Mouse (Mus musculus) erythroblast, embryonic 14.5 days (primary cell): ENCODE results near the gene Accs. TPM values are rescaled to one million over a fixed set of nuclear protein-coding genes. Genes with fewer than 3 reads are reported as not detected.

ENCODE experiments used
- H3K27me3 ChIP-seq: 2 replicates; pipeline ENCODE4 v1.6.1; 2012; ENCODE audit warnings: inconsistent platforms; ENCODE audit not compliant: control insufficient read depth
- H3K36me3 ChIP-seq: 2 replicates; pipeline ENCODE4 v1.6.1; 2012; ENCODE audit warnings: mild to moderate bottlenecking, inconsistent platforms; ENCODE audit not compliant: control insufficient read depth
- H3K4me1 ChIP-seq: 2 replicates; pipeline ENCODE4 v1.6.1; 2012; ENCODE audit warnings: inconsistent platforms; ENCODE audit not compliant: control insufficient read depth
- H3K4me3 ChIP-seq: replicated peaks from 2 replicates; pipeline ENCODE3; 2012; ENCODE audit warnings: moderate library complexity, mild to moderate bottlenecking, inconsistent platforms
- H3K9me3 ChIP-seq: 2 replicates; pipeline ENCODE4 v1.6.1; 2012; ENCODE audit warnings: low read length, inconsistent platforms, mixed read lengths; ENCODE audit not compliant: control insufficient read depth
- GATA1 ChIP-seq: IDR thresholded peaks from 2 replicates; pipeline ENCODE4 v1.6.1; 2012; ENCODE audit warnings: low read length, inconsistent platforms, mixed read lengths
- TAL1 ChIP-seq: IDR thresholded peaks from 3 replicates; pipeline ENCODE4 v1.6.1; 2012; ENCODE audit warnings: low read length, inconsistent platforms, mixed read lengths
- polyA plus RNA-seq: library from polyadenylated mRNA; stranded (reverse); fragments of >175 nt; gene quantifications from 2 replicates; pipeline ENCODE4 v1.2.3, GENCODE M21; 2012

Gene Accs
- polyA plus RNA-seq, 1 experiment = not detected

DNA sequence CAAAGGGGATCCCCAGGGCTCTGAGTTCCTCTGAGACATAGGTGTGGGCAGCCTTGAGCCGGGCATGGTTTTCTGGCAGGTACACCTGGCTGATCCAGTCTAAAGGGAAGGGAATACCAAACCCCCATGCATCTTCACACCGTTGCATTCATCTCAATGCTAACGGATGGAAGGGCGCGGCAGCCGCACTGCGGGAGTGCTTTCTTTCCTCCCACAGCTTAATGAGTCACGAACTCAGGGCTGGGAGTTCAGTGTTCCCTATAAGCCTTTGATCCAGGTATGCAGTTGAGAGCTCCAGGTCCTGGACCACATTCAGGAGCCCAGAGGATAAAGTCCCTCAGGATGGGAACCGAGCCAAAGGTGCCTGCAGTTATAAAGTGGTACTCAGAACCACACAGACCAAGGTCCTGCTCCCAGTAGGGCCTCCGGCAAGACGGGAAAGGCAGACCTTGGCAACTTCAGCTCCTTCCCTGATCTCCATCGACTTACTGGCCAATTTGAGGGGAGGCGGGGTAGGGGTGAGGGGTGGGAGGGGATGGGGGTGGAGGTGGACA, 13.4 kb downstream of the Accs start:
- Histone ChIP-seq H3K4me3 (no peak overlapping the region), H3K9me3 (peaks cover 2% of the 10 kb centered on the region; the same call in 1 of the 2 replicates), H3K27me3 (no peaks in the 10 kb centered on the region), H3K36me3 (no peaks in the 10 kb centered on the region), H3K4me1 (no peaks in the 10 kb centered on the region)
- TF ChIP-seq GATA1 = no peak
- no peak for TF ChIP-seq TAL1

DNA sequence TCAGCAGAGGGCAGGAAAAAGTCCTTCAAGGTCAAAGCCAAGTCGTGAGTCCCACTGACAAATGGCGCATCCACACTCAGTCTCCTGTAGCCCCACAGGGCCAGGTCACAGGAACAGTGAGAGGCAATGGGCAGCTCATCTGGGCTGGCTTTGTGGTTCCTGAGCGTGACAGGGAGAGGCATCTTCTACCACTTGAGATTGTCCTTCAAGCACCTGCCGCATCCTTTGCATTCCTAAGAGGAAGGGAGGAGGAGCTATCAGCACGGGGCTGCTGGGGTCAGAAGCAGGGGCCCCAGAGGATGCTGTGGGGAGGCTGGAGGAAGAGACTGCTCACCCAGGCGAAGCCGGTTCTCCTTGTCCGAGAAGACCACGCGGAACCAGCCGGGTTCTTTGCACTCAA, 14.1 kb downstream of the Accs start:
- no peak overlapping the region for H3K4me3 ChIP-seq
- H3K27me3 ChIP-seq = no peaks in the 10 kb centered on the region
- peaks cover 2% of the 10 kb centered on the region; the same call in 1 of the 2 replicates for H3K9me3 ChIP-seq
- no peaks in the 10 kb centered on the region for H3K4me1 ChIP-seq
- TF ChIP-seq TAL1 (no peak), GATA1 (no peak)
- H3K36me3 ChIP-seq = no peaks in the 10 kb centered on the region

DNA sequence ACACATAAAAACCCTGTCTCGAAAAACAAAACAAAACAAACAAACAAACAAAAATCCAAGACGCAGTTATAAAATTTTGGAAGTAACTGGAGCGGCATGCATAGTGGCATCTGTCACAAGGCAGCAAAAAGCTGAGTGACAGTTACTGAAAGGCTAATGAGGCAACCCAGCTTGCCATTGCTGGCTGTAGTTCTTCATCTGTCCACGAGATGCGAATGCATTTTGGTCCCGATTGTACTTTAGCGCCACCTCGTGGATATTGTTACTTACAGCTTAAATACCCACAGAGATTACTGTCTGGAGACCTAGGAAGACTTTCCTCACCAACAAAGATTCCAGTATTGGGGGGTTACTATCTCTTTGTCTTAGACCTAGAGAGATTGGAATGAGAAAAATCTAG, 26.2 kb downstream of the Accs start:
- Histone ChIP-seq H3K4me3 (no peak overlapping the region), H3K9me3 (no peaks in the 10 kb centered on the region), H3K4me1 (peaks cover 28% of the 10 kb centered on the region), H3K36me3 (peaks cover 7% of the 10 kb centered on the region), H3K27me3 (no peaks in the 10 kb centered on the region)
- no peak for TF ChIP-seq GATA1
- no peak for TF ChIP-seq TAL1

DNA sequence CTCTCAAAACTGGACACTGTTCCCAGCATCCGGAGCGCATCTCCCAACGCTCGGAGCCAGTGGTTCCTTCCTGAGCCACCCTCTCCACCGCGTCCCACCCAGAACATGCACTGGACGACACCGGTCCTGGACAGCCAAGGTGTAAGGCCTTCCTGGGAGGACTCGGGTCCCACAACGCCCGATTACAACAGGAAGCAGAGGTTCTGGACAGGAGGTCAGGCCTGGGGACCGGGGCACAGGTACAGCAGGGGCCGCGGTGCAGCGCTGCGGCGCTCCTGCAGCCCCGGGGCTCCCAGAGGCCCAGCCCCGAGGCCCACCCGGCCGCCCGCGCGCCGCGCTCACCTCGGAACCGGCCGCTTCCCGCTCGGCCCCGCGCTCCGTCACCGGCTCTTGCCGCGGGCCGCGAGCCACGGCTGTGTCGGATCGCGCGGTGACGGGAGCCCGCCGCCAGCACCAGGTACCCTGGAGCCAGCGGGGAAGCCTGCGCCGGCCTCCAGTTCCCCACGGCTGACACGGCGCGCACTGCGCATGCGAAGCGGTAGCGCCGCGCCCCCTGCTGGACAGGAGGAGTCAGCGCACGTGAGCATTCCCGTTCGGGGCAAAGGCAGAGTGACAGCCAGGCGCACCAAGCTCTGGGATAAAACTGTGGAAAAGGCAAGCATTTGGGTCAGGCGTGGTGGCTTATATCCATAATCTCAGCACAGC, 27.5 kb downstream of the Accs start, which contains the start of gene Ext2:
TSS of gene Ext2 (minus strand) at position 524 of the 705 bp plus-strand sequence.
- TF ChIP-seq GATA1 (no peak), TAL1 (no peak)
- Histone ChIP-seq H3K36me3 (peaks cover 9% of the 10 kb centered on the region), H3K4me1 (peaks cover 40% of the 10 kb centered on the region), H3K4me3 (peak within 1 kb of the TSS; percentile 86), H3K27me3 (no peaks in the 10 kb centered on the region), H3K9me3 (no peaks in the 10 kb centered on the region)

DNA sequence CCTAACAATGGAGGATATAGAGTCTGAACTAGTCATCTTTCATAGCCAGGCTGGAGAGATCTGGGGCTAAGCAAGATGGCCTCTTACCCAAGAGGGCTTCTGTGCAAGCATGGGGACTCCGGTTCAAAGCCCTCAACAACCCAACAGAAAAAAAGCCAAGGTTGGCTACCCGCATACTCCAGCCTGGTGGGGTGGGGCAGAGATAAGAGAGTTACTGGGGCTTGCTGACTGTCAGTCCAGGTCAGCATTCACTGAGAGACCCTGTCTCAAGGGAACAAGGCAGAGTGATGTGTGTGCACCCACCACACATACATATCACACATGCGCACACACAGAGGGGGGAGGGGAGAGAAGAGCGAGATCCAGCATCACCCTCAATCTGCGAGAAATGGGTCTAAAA, 32.0 kb downstream of the Accs start:
- TF ChIP-seq GATA1 = no peak
- no peak for TF ChIP-seq TAL1
- H3K4me3 ChIP-seq = no peak overlapping the region

DNA sequence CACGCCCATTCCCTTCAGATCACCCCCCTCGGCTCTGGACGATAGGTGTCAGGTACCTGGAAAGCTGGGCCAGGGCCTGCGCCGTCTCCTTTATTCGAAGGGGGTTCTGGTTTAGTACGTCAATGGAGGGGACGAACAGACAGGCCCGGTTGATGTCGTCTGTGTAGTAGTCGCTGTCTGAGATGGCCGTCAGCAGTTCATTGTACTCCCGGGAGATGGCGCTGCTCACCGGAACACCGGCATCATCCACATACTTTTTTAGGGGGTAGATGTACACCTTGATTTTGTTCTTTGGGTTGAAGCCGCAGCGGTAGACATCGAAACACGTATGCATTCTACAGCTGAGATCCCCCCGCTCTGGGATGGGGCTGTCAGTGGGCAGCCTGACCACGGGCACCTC, 36.4 kb downstream of the Accs start:
- TF ChIP-seq GATA1 (no peak), TAL1 (no peak)
- Histone ChIP-seq H3K9me3 (no peaks in the 10 kb centered on the region), H3K27me3 (no peaks in the 10 kb centered on the region), H3K4me1 (peaks cover 11% of the 10 kb centered on the region), H3K4me3 (no peak overlapping the region), H3K36me3 (peaks cover 42% of the 10 kb centered on the region)

More for the DNA sequence above, 32.0 kb downstream of the Accs start:
- no peaks in the 10 kb centered on the region for H3K27me3 ChIP-seq
- H3K4me1 ChIP-seq = peaks cover 37% of the 10 kb centered on the region
- H3K36me3 ChIP-seq = peaks cover 17% of the 10 kb centered on the region
- no peaks in the 10 kb centered on the region for H3K9me3 ChIP-seq

DNA sequence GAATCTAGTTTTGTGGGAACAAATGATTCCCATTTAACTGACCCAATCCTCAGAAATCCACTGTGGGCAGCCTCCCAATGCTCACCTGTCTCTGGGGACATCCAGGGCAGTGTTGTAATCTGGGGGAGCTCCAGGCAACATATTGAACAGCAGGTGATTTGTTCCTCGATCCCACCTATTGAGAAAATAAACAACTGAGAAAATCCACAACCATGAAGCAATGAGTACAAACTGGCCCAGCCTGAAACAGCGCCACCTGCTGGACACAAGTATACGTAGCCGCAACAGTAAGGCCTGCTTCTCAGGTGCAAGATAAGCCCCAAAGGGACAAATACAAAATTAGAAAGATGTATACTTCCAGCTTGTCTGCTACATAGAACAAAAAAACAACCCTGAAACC, 37.9 kb downstream of the Accs start:
- TF ChIP-seq GATA1 (no peak), TAL1 (no peak)
- Histone ChIP-seq H3K36me3 (peaks cover 51% of the 10 kb centered on the region), H3K9me3 (no peaks in the 10 kb centered on the region), H3K4me3 (no peak overlapping the region), H3K4me1 (no peaks in the 10 kb centered on the region), H3K27me3 (no peaks in the 10 kb centered on the region)

DNA sequence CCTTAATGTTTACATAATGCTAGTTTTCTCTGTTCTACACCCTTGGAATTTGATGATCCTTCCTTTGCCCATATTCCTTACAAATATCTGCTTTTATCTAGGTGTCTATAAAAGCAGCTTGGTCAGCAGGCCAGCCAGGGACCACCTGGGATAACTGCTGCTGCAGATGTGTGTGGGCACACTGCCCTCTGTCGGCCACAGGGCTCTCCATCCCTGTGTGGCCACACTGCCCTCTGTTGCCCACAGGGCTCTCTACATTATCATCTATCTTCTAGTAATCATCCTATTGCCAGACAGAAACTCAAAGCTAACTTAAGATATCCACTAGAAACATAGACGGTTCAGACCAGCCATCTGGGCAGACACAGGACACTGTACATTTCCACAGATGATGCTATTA, 39.8 kb downstream of the Accs start:
- H3K36me3 ChIP-seq = peaks cover 67% of the 10 kb centered on the region
- H3K4me3 ChIP-seq = no peak overlapping the region
- H3K9me3 ChIP-seq = no peaks in the 10 kb centered on the region
- TF ChIP-seq GATA1 = no peak
- TF ChIP-seq TAL1 = no peak
- peaks cover 6% of the 10 kb centered on the region for H3K4me1 ChIP-seq
- H3K27me3 ChIP-seq = no peaks in the 10 kb centered on the region

DNA sequence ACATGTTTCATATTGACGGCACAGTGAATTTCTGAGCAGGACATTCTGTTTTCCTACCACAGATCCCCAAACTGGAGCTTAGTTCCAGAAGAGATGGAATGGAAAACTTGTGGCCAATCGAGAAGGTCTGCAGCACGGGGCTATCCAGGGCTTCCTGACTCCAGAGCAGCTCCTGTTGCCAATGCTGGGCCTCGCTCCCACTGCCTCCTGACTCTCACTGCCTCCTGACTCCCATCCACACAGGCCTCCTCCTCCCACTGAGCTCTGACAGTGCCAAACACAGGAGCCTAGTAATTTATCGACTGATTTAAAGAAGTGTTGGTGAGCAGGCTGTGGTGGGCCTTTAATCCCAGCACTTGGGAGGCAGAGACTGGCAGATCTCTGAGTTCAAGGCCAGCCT, 41.7 kb downstream of the Accs start:
- H3K4me3 ChIP-seq = no peak overlapping the region
- H3K27me3 ChIP-seq = no peaks in the 10 kb centered on the region
- H3K9me3 ChIP-seq = no peaks in the 10 kb centered on the region
- H3K36me3 ChIP-seq = peaks cover 72% of the 10 kb centered on the region
- H3K4me1 ChIP-seq = peaks cover 9% of the 10 kb centered on the region
- no peak for TF ChIP-seq TAL1
- TF ChIP-seq GATA1 = no peak
